Mouse (Mus musculus): ENCODE measurements around the gene Slc9a3.

GRCm38 (mm10) chr13:74138906-74139647 lies 17.8 kb downstream of the Slc9a3 start:
- TF ChIP-seq CTCF (IDR thresholded peaks at IDR 0.05; ENCODE audit: low read depth) (no peak), EP300 (optimal IDR thresholded peaks at IDR 0.05) (no peak)

All from stomach, postnatal 0 days (tissue).